Mouse (Mus musculus): ENCODE results near the gene Id2. TPM values are rescaled to one million over a fixed set of nuclear protein-coding genes. Genes with fewer than 3 reads are reported as not detected.

Id2 gene
- 1 to 10 TPM; 1.1 to 1.8 (median 1.3) TPM for total RNA-seq (2022)

DNA sequence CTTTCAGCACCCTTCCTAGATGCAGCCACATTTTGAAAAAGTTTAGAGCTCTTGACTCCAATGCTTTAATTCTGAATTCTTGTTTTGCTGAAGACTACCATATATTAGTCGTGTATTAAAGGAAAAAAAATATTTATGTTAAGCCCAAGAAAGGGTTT lies at the start of gene Id2:
Gene Id2, minus strand, starts transcription at position 89 of the 158 bp plus-strand sequence.
- no peak for DNase-seq (ENCODE audit: low spot score in 2 of 2)

DNA sequence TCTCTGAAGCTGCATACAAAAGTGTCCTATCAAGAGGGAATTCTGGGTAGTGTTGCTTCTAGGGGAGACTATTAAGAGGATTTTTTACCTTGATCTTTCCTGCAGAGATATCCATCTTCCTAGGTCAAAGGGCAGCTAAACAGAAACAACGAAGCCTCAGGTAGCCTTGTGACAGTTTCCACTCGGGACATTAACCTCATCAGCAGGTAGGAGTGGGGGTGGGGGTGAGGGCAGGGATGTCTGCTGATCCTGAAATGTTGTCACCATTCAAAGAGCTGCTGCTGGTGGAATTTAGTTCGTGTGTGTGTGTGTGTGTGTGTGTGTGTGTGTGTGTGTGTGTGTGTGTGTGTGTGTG lies 48.4 kb upstream of the Id2 start:
- no peak for DNase-seq (ENCODE audit: low spot score in 2 of 2)

DNA sequence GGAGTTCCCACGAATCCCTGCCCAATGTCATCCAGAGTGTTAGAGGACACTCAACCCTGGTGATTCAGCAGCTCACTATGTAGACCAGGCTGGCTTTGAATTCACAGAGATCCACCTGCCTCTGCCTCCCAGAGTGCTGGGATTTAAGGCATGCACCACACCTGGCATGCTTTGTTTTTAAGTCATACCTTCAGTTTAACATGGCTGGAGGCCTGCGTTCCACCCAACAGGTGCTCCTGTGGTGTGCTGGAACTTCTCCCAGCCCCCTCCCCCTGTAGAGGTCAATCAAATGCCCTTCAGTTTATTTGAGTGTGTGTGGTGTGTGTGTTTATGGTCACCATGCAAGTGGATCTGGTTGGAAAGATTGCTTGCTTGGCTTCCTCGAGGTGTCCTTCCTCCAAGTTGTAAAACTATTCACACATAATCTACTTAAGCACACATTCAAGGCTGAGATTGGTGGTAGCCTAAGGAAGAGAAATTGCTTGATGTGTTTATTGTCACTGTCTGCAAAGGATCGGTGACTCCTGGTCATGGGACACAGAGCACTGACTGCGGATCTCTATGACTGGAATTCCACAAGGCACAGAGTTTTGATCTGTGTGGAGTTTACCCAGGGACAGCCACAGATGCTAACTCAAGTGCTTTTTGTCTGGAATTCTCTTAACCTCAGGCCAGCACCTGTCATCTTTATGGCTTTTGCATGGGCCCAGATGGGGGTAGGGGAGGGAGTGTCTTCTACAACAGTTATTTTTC lies 47.8 kb upstream of the Id2 start:
- DNase-seq (ENCODE audit: low spot score in 2 of 2), result no peak

DNA sequence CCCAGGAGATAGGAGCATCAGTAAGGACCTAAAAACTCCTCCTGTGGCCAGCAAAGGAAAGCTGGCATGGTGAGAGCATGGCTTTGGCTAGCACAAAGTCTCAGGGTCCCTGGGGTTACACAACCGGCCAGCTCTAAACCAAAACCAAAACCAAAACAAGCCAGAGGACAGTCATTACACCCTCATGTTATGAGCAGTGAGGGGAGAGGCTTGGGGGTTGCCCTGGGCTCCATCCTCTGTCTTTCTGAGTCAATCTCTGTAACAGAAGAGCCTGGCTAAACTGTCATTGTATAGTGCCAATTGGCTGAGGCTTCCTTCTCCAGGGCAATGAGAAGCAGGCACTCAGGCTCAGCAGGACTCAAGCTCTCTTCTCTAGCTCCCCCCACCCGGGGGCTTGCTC lies 46.6 kb upstream of the Id2 start:
- DNase-seq (ENCODE audit: low spot score in 2 of 2), result peak in 1 of 2 experiments; percentile 7

DNA sequence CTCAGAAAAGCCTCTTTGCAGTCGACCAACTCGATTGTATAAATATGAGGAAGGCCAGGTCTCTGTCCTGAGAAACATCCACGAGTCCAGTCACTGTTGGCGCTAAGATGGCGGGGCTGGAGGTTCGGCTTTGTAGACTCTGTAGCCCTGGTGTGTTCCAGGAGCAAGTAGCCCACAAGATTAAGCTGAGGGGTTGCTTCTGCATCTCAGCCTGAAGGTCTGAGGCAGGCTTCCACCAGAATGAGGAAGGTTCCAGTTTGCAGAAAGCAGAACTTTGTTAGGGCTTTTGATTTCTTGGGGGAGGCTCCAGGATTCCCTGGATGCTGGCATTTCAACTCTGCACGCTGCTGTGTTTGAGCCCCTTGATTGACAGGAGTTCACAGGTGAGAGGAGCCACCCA lies 45.3 kb upstream of the Id2 start:
- DNase-seq (ENCODE audit: low spot score in 2 of 2), result no peak

DNA sequence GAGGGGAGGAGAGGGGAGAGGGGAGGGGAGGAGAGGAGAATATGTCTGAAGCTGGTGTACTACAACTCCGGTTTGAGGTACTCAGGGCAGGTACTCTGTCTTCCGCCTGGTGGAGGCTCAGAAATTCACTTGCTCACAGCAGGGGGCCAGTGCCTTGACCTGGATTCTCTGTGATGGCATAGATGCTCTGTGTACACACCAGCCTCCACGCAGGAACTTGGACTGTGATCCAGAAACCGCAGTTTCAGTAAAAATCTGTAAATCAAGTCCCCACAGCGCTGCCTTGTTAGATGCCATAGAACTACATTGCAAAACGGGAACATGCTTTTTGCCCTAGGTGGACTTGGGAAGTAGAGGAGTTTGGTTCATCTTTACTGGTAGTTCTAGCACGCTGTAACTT lies 44.4 kb upstream of the Id2 start:
- DNase-seq (ENCODE audit: low spot score in 2 of 2), result no peak

DNA sequence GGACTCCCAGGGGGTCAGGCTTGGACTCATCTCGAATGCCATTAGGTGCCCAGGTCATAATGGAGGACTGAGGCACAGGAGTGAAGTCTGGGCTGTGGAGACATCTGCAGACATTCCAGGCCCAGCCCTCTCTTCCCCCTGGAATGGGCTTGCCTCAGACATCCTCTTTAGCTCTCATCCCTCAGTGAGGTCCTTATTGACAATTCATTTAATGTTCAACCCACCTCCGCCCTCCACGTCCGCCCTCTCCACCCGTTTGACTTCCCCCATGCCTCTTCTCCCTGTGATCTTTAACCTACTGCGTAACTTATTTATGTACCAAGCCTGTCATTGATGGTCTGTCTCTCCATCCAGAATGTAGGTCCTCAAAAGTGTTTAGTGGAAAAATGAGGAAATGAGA lies 43.2 kb upstream of the Id2 start:
- DNase-seq (ENCODE audit: low spot score in 2 of 2), result no peak

DNA sequence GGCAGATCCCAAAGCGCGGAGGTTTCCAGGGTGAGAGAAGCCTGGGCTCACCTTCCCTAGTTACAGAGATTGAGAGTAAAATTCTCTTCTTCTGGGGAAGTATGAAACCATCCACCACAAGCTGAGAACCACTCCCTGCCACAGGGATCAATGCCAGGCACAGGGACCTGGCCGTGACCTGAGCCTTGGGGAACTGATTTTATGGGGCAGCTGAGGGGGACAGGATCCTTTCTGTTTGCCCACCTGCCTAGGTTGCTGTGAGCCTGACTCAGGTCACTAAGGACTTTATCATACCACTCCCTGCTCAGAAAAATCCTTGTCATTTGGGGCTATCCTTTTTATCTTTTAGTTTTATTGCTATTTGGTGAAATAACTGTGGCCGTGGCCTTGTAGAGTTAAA lies 41.7 kb upstream of the Id2 start:
- no peak for DNase-seq (ENCODE audit: low spot score in 2 of 2)

DNA sequence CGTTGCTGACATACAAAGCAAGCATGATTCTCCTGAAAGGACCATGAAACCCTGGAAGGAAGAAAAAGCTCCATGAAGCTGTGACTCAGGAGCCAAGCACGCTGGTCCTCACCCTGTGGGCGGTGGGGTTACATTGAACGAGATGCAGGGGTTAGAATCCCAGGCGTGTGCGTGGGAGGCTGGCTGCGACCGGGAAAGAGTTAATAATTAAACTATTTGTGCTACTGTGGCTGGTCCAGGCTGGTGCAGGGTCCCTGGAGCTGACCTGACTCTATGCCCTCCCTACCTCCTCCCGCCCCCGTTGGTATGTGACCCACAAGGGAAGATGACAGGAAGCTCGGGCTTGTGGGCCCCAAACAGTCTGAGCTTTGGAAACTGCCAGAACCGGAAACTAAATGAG lies 35.1 kb upstream of the Id2 start:
- no peak for DNase-seq (ENCODE audit: low spot score in 2 of 2)

DNA sequence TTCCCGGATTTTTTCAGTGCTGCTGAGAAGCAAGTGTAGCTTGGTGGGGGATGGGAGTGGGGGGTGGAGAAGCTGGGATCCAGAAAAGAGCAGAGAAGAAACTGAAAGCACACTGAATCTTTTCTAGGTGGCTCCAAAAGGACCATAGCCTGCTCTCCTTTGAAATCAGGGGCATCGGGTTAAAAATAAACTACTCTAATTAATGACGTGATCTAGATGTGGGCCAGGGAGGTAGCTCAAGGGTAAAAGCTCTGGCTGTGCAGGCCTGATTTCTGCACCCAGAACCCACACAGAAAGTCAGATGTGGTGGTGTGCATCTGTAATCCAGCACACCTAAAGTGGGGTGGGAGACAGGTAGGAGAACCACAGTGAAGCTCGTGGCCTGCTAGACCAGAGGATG lies 30.7 kb upstream of the Id2 start:
- DNase-seq (ENCODE audit: low spot score in 2 of 2), result no peak

DNA sequence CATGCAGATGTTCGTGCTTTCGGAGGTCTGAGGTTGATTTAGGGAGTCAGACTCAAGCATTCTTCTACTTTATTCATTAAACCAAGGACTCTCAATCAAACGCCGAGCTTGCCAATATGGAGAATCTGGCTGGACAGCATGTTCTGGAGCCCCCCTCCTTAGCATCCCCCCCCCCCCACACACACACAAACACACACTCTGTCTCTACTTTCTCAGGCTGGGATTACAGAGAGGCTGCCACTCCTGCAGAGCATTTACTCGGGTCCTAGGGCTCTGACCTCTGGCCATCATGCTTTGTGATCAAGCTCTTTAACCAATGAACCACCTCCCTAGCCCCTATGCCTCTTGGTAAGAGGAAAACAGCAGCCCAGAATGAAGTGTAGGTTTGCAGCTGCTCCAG lies 29.3 kb upstream of the Id2 start:
- DNase-seq (ENCODE audit: low spot score in 2 of 2), result no peak

DNA sequence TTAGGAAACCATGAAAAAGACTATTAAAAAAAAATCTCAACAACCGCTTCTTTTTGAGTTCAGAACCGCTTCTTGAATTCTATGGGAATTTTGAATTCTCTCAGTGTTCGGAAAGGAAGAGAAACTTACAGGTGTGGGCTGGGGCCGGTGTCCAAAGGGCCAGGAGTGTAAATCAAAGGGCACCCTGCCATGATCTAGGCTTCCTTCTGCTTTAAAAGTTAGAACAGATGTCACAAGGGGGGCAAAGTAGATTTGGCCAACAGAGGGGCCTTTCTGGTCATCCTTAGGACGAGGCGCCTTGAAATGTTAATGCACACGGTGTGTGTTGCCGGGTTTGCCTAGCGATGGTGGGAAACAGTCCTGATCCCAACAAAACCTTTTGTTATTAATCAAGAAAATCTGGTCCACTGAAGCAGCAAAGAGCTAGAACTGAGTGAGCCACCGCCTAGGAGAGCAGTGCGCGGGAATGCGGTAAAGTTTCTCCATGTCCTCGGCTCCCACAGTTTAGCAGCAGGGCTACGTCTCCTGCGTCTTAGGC lies 28.4 kb upstream of the Id2 start:
- DNase-seq (ENCODE audit: low spot score in 2 of 2), result no peak

DNA sequence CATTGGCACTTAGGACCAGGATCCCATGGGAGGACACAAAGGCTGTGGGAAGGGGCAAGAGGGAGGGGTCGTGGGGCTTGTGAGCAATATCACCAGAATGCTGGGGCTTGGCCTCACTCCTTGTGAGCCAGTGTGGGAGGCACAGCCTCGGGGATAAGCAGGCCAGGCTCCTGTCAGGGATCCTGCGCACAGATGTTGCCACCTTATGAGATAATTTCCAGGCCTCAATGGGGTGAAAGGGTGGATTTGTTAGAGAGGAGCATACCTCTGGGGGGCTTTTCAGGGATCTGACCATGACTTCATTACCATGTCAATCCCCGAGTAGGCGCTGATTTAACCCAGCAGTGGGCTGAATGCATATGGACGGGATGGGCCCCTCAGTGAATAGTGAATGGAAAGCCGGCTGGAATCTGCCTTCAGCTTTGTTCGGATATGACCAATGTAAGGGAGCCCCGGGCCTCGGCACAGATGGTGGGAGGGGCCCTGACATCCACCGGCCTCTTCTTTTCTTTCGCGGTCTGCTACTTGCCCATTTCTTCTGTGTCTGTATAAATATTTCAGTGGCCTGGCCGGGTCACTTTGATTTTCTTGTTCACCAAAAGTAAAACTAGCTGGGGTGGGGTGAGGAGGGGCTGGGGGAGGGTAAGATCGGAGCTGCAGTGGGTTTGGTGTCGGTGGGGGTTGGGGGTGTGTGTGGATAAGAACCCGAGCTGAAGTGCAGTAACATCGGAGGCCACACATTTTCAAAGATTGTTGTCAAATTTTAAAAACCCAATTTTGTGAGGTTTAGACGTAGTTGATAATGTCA lies 27.7 kb upstream of the Id2 start:
- no peak for DNase-seq (ENCODE audit: low spot score in 2 of 2)

DNA sequence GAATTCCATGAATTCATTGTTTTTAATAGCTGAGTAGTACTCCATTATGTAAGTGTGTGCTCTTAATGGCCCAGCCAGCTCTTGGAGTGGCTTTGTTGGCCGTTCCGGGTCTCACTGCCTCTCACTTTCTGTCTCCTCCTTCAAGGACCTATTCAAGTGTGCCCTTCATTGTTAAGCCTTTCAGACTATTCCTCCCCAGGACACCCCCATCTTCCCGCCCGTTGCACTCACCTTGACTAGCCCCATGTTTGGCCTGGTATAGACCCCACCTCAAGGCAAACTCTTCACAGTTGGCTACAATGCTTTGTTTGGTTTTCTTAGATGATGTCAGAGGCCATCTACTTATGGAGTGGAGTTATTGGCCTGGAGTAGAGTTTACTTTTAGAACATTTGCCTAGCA lies 23.8 kb upstream of the Id2 start:
- no peak for DNase-seq (ENCODE audit: low spot score in 2 of 2)

DNA sequence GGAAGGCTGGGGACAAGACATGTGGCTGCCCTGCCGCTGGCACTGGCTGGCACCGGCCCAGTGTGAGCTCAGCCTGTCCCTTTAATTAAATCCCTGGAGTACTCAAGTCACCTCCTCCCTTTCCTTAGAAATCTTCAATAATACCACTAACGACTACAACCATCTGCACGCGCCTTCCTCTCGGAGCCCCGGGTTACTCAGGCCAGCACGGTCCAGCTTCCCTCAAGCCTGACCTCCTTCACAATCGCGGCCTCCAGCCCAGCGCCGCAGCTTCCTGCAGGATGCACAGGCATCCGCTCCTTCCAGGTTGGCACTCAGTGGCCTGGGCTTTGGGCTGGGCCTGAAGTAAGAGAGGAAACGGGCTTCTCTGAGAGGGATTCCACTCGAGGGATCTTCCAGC lies 22.3 kb upstream of the Id2 start:
- peak in 1 of 2 experiments; percentile 12 for DNase-seq (ENCODE audit: low spot score in 2 of 2)

DNA sequence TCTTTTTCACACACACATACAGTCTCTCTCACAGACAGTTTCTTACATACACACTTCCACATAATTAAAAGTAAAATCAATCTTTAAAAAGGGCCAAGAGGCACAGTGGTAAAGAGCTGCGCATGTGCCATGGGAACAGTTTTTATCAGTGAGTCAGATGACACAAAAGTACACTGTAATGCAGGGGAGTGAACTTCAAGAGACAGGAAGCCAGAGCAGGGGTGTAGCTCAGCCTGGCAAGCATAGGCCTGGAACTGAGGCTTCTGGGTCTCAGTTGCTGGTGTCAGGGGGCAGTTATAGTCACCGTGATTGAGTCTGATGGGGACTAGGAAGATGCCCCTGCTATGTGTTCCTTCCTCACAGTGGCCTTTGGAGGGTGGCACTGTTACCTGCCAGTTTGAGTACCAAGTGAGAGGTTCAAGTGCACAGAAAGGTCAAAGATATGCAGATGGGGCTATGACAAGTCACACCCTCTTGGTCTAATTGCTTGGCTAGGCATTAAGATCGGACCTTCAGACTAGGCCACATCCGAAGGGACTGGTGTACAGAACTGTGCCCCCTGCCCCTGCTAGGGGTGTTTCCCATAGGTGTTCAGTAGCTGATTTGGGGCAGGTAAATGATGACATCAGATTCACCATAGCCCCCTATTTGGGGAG lies 21.0 kb upstream of the Id2 start:
- DNase-seq (ENCODE audit: low spot score in 2 of 2), result no peak

DNA sequence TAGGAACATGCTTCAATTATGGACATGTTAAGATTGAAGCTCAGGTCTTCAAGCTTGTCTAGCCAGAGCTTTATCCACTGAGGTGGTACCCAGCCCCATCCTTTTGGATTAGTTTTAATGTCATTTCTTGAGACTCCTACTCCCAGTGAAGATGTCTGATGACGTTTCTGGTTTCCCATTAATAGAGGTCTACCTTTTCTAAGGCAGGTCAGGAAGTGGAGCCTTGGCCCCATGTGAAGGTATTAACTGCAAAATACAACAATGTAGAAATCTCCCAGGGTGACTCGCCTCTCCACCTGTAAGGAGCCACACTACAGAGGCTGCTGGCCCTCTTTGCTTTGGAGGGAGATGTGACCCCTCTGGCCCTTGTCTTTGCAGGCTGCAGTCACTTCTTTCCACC lies 19.2 kb upstream of the Id2 start:
- no peak for DNase-seq (ENCODE audit: low spot score in 2 of 2)

DNA sequence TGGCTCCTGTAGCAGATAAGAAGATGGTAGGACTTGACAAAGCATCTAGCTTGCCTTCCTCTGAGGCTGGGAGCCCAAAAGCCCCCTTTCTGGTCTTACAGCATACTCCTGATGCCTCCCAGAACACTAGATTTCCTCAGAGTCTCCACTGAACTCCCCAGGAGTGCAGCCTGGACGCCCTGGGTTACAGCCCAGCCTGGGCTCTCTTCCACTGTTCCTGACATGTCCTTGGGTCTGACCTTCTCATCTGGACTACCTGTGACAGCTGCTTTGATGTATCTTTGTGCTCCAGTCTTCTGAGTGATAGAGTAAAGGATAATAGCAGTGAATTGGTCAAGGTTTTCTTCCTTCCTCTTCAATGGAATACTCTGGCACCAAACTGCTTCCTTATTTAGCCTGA lies 17.5 kb upstream of the Id2 start:
- no peak for DNase-seq (ENCODE audit: low spot score in 2 of 2)

DNA sequence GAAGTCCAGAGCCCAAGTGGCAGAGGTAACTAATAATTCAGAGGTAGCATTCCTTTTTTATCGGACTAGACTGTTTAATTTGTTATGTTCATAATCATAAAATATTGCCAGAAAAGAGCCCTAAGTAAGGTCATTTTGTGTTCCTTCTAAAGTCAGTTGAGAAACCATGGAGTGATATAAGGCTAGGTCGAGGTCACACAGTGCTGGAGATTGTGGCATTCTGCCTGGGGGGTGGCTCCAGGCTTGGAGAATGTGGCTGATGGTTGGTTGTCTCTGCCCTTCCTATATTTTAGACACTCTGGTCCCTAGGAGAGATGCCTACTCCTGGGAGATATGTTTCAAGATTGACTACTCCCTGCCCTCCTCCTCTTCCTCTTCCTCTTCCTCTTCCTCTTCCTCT lies 16.4 kb upstream of the Id2 start:
- DNase-seq (ENCODE audit: low spot score in 2 of 2), result no peak

DNA sequence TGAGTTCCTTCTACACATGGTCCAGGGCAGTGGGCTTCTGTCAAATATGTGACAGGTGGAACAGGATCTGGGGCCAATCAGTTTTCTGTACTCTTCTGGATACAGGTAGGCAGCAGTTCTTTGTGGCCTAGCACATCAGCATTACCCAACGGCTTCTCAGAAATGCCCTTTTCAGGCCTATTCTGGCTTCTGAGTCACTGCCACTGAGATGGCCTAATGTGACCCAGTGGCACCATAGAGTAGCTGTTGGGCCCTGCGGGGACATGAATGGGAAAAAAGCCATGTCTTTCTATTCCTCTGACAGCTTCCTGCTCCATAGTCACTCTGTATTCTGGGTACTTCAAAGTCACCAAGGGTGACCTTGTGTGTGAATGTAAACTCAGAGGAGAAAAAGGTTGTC lies 15.9 kb upstream of the Id2 start:
- no peak for DNase-seq (ENCODE audit: low spot score in 2 of 2)

DNA sequence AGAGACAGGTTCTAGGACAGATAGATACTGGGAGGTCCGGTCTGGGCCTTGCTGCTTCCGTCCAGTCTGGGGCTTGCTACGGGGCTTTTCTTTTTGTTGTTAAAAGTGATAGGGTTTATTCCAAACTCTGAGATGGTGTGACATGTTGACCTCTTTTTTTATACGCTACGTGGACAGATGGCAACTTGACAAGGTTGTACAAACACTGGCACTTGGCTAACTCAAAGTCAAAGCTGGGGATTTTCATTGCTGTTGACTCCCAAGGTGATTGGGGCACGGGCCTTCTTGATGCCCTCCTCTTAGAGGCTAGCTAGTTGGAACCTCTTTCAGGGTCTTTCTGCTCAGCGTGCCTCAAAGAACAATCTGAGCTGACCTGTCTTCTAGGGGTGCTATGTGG lies 13.7 kb upstream of the Id2 start:
- no peak for DNase-seq (ENCODE audit: low spot score in 2 of 2)

DNA sequence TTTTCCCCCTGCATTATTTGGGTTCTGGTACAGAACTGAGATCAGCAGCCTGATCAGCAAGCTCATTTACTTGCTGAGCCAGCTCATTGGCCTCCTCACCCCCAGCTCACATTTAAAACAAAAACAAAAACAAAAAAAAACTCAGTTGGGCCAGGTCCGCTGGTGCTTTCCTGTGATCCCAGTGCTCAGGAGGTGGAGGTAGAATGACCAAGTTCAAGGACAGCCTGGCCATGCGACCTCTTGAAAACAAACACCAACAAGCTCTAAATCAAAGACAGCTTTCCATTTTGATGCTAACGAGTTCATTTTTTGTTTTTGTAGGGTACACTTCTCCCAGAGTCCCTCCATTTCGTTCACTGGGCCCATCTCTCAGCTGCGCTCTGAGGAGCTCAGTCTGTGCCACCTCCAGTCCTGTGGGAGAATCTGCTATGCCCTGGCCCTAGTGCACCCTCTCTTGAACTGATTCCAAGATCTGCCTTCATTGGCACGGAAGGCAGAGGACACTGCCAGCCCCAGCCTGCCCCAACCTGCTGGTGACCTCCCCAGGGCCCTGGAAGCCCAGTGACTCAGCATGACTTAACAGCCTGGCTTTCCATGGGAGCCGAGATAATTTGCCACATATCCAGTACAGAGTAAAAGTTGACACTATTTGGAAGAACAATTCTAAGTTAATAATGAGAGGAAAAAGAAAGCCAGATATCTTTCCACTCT lies 13.2 kb upstream of the Id2 start:
- DNase-seq (ENCODE audit: low spot score in 2 of 2), result no peak

All from gastrocnemius, adult 8-10 months (tissue).